Mouse (Mus musculus) C2C12 (cell line): ENCODE measurements around the gene Gm16381.
"Not testable (repeated sequence)": the region's sequence is repeated elsewhere in the genome, so short reads cannot be mapped to it uniquely, and the experiment has no call there.

Experiments used
- CTCF ChIP-seq: IDR thresholded peaks from one replicate; pipeline ENCODE4 v1.5.1; 2011; ENCODE audit not compliant: control insufficient read depth, insufficient read depth, insufficient read length
- FOSL1 ChIP-seq: IDR thresholded peaks from one replicate; pipeline ENCODE4 v1.8.0; 2011; ENCODE audit warnings: mild to moderate bottlenecking, low read length; ENCODE audit not compliant: poor library complexity, insufficient read depth, severe bottlenecking
- MAX ChIP-seq: IDR thresholded peaks from one replicate; pipeline ENCODE4 v1.6.1; 2011; ENCODE audit warnings: mild to moderate bottlenecking, control low read depth
- MYOD1 ChIP-seq: IDR thresholded peaks from one replicate; pipeline ENCODE4 v1.6.1; 2011; ENCODE audit warnings: low read depth; ENCODE audit not compliant: control insufficient read depth, insufficient read length
- USF1 ChIP-seq: IDR thresholded peaks from one replicate; pipeline ENCODE4 v1.6.1; 2011; ENCODE audit warnings: low read depth, mild to moderate bottlenecking, control low read depth, moderate library complexity

DNA sequence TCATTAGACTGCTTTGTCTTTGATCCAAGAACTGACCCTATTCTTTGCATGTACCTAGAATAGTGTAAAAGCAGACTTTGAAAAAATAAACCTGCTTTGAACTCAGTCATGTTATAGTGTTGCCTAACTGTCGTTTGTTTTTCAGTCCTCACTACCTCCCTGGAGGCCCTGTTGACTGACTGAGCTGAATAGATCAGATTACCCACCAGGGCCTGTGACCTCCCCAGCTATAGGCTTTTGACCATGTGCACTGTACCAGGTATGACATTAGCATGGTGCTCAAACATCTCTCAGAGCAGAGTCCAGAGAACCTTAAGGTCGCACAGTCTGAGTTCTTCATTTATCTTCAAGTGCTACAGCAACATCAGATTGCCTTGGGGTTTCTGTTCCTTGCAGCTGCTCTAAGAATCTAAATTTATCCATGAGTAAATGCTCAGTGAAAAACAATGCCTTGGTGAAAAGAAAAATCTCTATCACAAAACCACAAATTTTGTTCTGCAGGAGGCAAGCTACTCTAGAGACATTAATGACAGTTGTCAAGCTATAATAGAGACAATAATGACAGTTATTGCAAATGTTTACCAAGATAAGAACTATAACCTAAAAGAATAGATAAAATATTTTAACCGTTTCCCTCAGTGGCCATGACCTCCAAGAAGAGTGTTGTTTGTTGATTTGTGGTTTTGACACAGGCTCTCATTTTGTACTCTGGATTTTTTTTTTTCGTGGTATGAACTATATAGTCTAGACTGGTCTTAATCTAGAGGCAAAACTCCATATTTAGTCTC, 8.7 kb upstream of the Gm16381 start:
- TF ChIP-seq USF1, CTCF, MAX, MYOD1, FOSL1: not testable (repeated sequence)
